Mouse (Mus musculus): ENCODE results near the gene Bace1. TPM values are rescaled to one million over a fixed set of nuclear protein-coding genes. Genes with fewer than 3 reads are reported as not detected.

Gene Bace1
- total and polyA plus RNA-seq, 2 experiments from 2014 or later = 17.8 to 52.6 TPM

DNA sequence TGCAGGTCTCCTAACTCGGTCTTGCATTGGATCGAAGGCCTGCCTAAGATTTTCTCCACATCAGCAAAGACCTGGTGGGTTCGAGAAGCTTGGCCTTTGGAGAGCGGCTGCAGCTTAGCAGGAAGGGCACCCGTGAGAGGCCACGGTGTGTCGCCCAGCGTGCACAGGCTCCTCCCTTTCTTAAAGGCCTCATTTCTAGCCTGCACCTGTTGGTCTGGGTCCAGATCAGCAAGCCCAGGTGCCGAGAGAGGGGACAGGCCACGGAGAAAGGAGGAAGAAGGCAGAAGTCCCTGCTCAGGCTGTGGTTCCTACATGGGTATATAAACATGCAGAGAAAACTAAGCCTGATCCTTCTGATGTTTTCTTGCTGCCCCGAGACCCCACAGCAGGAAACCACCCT, 31.0 kb upstream of the Bace1 start:
- Histone ChIP-seq H3K27ac (ENCODE audit: low read depth) (no peak overlapping the region), H3K4me2 (ENCODE audit: low read depth, low read length) (no peak overlapping the region), H3K36me3 (replicated peaks; ENCODE audit: control insufficient read depth, insufficient read depth, low read length) (peaks cover 14% of the 10 kb centered on the region), H3K9ac (replicated peaks; ENCODE audit: low read depth, low read length) (no peak overlapping the region), H3K9me3 (replicated peaks; ENCODE audit: control insufficient read depth, low read length) (no peaks in the 10 kb centered on the region), H3K4me1 (ENCODE audit: control insufficient read depth, insufficient read depth) (no peaks in the 10 kb centered on the region), H3K27me3 (ENCODE audit: control insufficient read depth, insufficient read depth, low read length) (no peaks in the 10 kb centered on the region), H3K4me3 (ENCODE audit: low read depth, low read length) (no peak overlapping the region)
- 84% methylated on average over 11 of the region's 11 CpGs for WGBS
- TF ChIP-seq EP300 (IDR thresholded peaks at IDR 0.05; ENCODE audit: low read depth) (no peak), CTCF (IDR thresholded peaks at IDR 0.05; ENCODE audit: low read depth) (no peak)
- DNase-seq (ENCODE audit: low spot score) = no peak
- ATAC-seq (ENCODE audit: insufficient read depth, low read depth) = no peak

- no peak overlapping the region for H3K27ac ChIP-seq (ENCODE audit: low read depth)
- no peak overlapping the region for H3K4me3 ChIP-seq (ENCODE audit: low read depth, low read length)
- TF ChIP-seq CTCF (IDR thresholded peaks at IDR 0.05; ENCODE audit: low read depth) (no peak), EP300 (IDR thresholded peaks at IDR 0.05; ENCODE audit: low read depth) (no peak)
- H3K9me3 ChIP-seq (replicated peaks; ENCODE audit: control insufficient read depth, low read length) = no peaks in the 10 kb centered on the region
- no peaks in the 10 kb centered on the region for H3K4me1 ChIP-seq (ENCODE audit: control insufficient read depth, insufficient read depth)
- peaks cover 14% of the 10 kb centered on the region for H3K36me3 ChIP-seq (replicated peaks; ENCODE audit: control insufficient read depth, insufficient read depth, low read length)
- no peak for DNase-seq (ENCODE audit: low spot score)
- no peak overlapping the region for H3K4me2 ChIP-seq (ENCODE audit: low read depth, low read length)
- 82% methylated on average over 8 of the region's 8 CpGs for WGBS
- ATAC-seq (ENCODE audit: insufficient read depth, low read depth) = no peak
- no peak overlapping the region for H3K9ac ChIP-seq (replicated peaks; ENCODE audit: low read depth, low read length)
- H3K27me3 ChIP-seq (ENCODE audit: control insufficient read depth, insufficient read depth, low read length) = no peaks in the 10 kb centered on the region
Measured at GRCm38 (mm10) chr9:45807761-45808160, 30.6 kb upstream of the Bace1 start.

- H3K27me3 ChIP-seq (ENCODE audit: control insufficient read depth, insufficient read depth, low read length) = no peaks in the 10 kb centered on the region
- H3K9ac ChIP-seq (replicated peaks; ENCODE audit: low read depth, low read length) = no peak overlapping the region
- no peaks in the 10 kb centered on the region for H3K36me3 ChIP-seq (replicated peaks; ENCODE audit: control insufficient read depth, insufficient read depth, low read length)
- DNase-seq (ENCODE audit: low spot score) (no peak), ATAC-seq (ENCODE audit: insufficient read depth, low read depth) (no peak)
- 60% methylated on average over 5 of the region's 5 CpGs for whole genome bisulfite sequencing
- H3K4me1 ChIP-seq (ENCODE audit: control insufficient read depth, insufficient read depth) = peaks cover 5% of the 10 kb centered on the region; the same call in 1 of the 2 replicates
- TF ChIP-seq CTCF (IDR thresholded peaks at IDR 0.05; ENCODE audit: low read depth) = no peak
- no peak for TF ChIP-seq EP300 (IDR thresholded peaks at IDR 0.05; ENCODE audit: low read depth)
- no peak overlapping the region for H3K27ac ChIP-seq (ENCODE audit: low read depth)
- H3K9me3 ChIP-seq (replicated peaks; ENCODE audit: control insufficient read depth, low read length) = no peaks in the 10 kb centered on the region
- no peak overlapping the region for H3K4me2 ChIP-seq (ENCODE audit: low read depth, low read length)
- H3K4me3 ChIP-seq (ENCODE audit: low read depth, low read length) = no peak overlapping the region
Measured at GRCm38 (mm10) chr9:45811946-45812345, 26.4 kb upstream of the Bace1 start.

GRCm38 (mm10) chr9:45815113-45815512, 23.3 kb upstream of the Bace1 start:
- Histone ChIP-seq H3K27me3 (ENCODE audit: control insufficient read depth, insufficient read depth, low read length) (no peaks in the 10 kb centered on the region), H3K36me3 (replicated peaks; ENCODE audit: control insufficient read depth, insufficient read depth, low read length) (no peaks in the 10 kb centered on the region), H3K4me2 (ENCODE audit: low read depth, low read length) (no peak overlapping the region), H3K9ac (replicated peaks; ENCODE audit: low read depth, low read length) (0 out of 2 replicates have a peak overlapping the region, but pooled peaks have one; percentile 19), H3K9me3 (replicated peaks; ENCODE audit: control insufficient read depth, low read length) (no peaks in the 10 kb centered on the region), H3K27ac (ENCODE audit: low read depth) (peak overlapping the region; percentile 72), H3K4me3 (ENCODE audit: low read depth, low read length) (no peak overlapping the region), H3K4me1 (ENCODE audit: control insufficient read depth, insufficient read depth) (peaks cover 8% of the 10 kb centered on the region)
- ATAC-seq (ENCODE audit: insufficient read depth, low read depth) = peak; percentile 63
- 50% methylated on average over 9 of the region's 9 CpGs for WGBS
- no peak for TF ChIP-seq EP300 (IDR thresholded peaks at IDR 0.05; ENCODE audit: low read depth)
- TF ChIP-seq CTCF (IDR thresholded peaks at IDR 0.05; ENCODE audit: low read depth) = no peak
- peak; percentile 37 for DNase-seq (ENCODE audit: low spot score)

GRCm38 (mm10) chr9:45815525-45815924, 22.9 kb upstream of the Bace1 start:
- Histone ChIP-seq H3K4me1 (ENCODE audit: control insufficient read depth, insufficient read depth) (peaks cover 11% of the 10 kb centered on the region), H3K36me3 (replicated peaks; ENCODE audit: control insufficient read depth, insufficient read depth, low read length) (no peaks in the 10 kb centered on the region), H3K27ac (ENCODE audit: low read depth) (peak overlapping the region; percentile 72), H3K4me2 (ENCODE audit: low read depth, low read length) (no peak overlapping the region), H3K9me3 (replicated peaks; ENCODE audit: control insufficient read depth, low read length) (no peaks in the 10 kb centered on the region), H3K9ac (replicated peaks; ENCODE audit: low read depth, low read length) (0 out of 2 replicates have a peak overlapping the region, but pooled peaks have one; percentile 19), H3K27me3 (ENCODE audit: control insufficient read depth, insufficient read depth, low read length) (no peaks in the 10 kb centered on the region), H3K4me3 (ENCODE audit: low read depth, low read length) (no peak overlapping the region)
- WGBS = 74% methylated on average over 10 of the region's 10 CpGs
- ATAC-seq (ENCODE audit: insufficient read depth, low read depth) (peak; percentile 42), DNase-seq (ENCODE audit: low spot score) (no peak)
- TF ChIP-seq CTCF (IDR thresholded peaks at IDR 0.05; ENCODE audit: low read depth) = no peak
- TF ChIP-seq EP300 (IDR thresholded peaks at IDR 0.05; ENCODE audit: low read depth) = no peak

DNA sequence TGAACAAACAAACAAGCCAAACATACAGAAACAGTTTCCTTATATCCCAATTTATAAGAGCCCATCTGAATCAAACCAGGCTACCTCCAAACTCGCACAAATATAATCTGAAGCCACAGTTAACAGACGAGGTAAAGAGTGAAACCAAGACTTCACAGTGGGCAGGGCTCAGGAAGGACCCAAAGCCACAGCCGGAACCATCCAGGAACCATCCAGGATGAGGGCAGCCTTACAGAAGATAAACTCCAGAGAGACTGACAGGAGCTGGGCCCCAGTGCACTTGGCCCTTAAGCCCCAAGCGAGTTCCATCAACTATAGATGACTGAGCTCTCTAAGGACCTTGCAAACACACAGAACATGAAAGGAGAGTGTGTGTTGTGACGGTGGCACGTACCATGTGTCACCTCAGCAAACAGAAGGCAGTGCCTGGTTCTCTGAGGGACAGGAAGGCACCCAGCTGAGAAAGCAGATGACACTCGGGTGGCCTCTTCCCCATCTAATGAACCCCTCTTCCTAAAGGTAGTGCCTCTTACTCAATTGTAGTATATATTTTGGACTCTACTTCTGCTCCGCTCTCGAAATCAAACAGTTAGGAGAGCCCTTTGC, 19.9 kb upstream of the Bace1 start:
- Histone ChIP-seq H3K27me3 (ENCODE audit: control insufficient read depth, insufficient read depth, low read length) (no peaks in the 10 kb centered on the region), H3K4me3 (ENCODE audit: low read depth, low read length) (no peak overlapping the region), H3K4me1 (ENCODE audit: control insufficient read depth, insufficient read depth) (peaks cover 11% of the 10 kb centered on the region), H3K36me3 (replicated peaks; ENCODE audit: control insufficient read depth, insufficient read depth, low read length) (no peaks in the 10 kb centered on the region), H3K9ac (replicated peaks; ENCODE audit: low read depth, low read length) (no peak overlapping the region), H3K9me3 (replicated peaks; ENCODE audit: control insufficient read depth, low read length) (no peaks in the 10 kb centered on the region), H3K4me2 (ENCODE audit: low read depth, low read length) (no peak overlapping the region), H3K27ac (ENCODE audit: low read depth) (no peak overlapping the region)
- no peak for DNase-seq (ENCODE audit: low spot score)
- TF ChIP-seq EP300 (IDR thresholded peaks at IDR 0.05; ENCODE audit: low read depth) (no peak), CTCF (IDR thresholded peaks at IDR 0.05; ENCODE audit: low read depth) (no peak)
- WGBS = 75% methylated on average over 9 of the region's 9 CpGs
- no peak for ATAC-seq (ENCODE audit: insufficient read depth, low read depth)
